Mouse (Mus musculus) lung, embryonic 16.5 days (tissue): Measurements from ENCODE around the gene Osbpl9. TPM values are rescaled to one million over a fixed set of nuclear protein-coding genes. Genes with fewer than 3 reads are reported as not detected.

Experiments used
- ATAC-seq: fragments of 200-750 bp; cut with Nextera tagmentation; 2 replicates; pipeline ENCODE4 v1.8.0; 2017; ENCODE audit warnings: low read depth, mild to moderate bottlenecking, moderate library complexity
- H3K27ac ChIP-seq: fragments of 300-500 bp; sonication (generic); 2 replicates; pipeline ENCODE4 v1.5.1; 2014; ENCODE audit warnings: mild to moderate bottlenecking, control low read depth, low read length
- H3K27me3 ChIP-seq: fragments of 300-500 bp; sonication (generic); 2 replicates; pipeline ENCODE4 v1.6.1; 2014; ENCODE audit warnings: low read depth, low read length, mixed read lengths; ENCODE audit not compliant: control insufficient read depth, insufficient read depth
- H3K36me3 ChIP-seq: fragments of 300-500 bp; sonication (generic); 2 replicates; pipeline ENCODE4 v1.6.1; 2014; ENCODE audit warnings: low read length; ENCODE audit not compliant: control insufficient read depth, insufficient read depth
- H3K4me1 ChIP-seq: fragments of 300-500 bp; sonication (generic); replicated peaks from 2 replicates; pipeline ENCODE4 v1.6.1; 2014; ENCODE audit warnings: low read length, mixed read lengths; ENCODE audit not compliant: control insufficient read depth, insufficient read depth
- H3K4me2 ChIP-seq: fragments of 300-500 bp; sonication (generic); 2 replicates; pipeline ENCODE4 v1.6.1; 2014; ENCODE audit warnings: low read depth, low read length, control low read depth
- H3K4me3 ChIP-seq: fragments of 300-500 bp; sonication (generic); 2 replicates; pipeline ENCODE4 v1.5.1; 2014; ENCODE audit warnings: mild to moderate bottlenecking, low read length, control low read depth
- H3K9ac ChIP-seq: fragments of 300-500 bp; sonication (generic); 2 replicates; pipeline ENCODE4 v1.6.1; 2014; ENCODE audit warnings: low read length, control low read depth
- H3K9me3 ChIP-seq: fragments of 300-500 bp; sonication (generic); 2 replicates; pipeline ENCODE4 v1.6.1; 2016; ENCODE audit warnings: low read length; ENCODE audit not compliant: control insufficient read depth
- whole genome bisulfite sequencing: fragments of 180-500 bp; shearing (Covaris S2); extraction: QIAGEN DNeasy Blood & Tissue Kit; methylation state at CpG from one replicate; pipeline ENCODE4 v1.1.7; 2014; 5-methylcytosine and 5-hydroxymethylcytosine counted together
- polyA plus RNA-seq: library from polyadenylated mRNA; unstranded; fragments of >200 nt; fragmentation: Nextera tagmentation; extraction: Ambion mirVana; gene quantifications from 2 replicates; pipeline ENCODE4 v1.2.1, GENCODE M21; 2015

Gene Osbpl9
- polyA plus RNA-seq, 1 experiment from 2014 or later: 76.0 TPM

GRCm38 (mm10) chr4:109128017-109128416, 74.1 kb downstream of the Osbpl9 start:
- peaks cover 3% of the 10 kb centered on the region; the same call in 1 of the 2 replicates for H3K4me1 ChIP-seq
- ATAC-seq: no peak
- 85% methylated on average over 9 of the region's 9 CpGs for WGBS
- no peaks in the 10 kb centered on the region for H3K36me3 ChIP-seq
- H3K4me2 ChIP-seq: no peak overlapping the region
- H3K27me3 ChIP-seq: no peaks in the 10 kb centered on the region
- no peak overlapping the region for H3K9ac ChIP-seq
- no peaks in the 10 kb centered on the region for H3K9me3 ChIP-seq
- no peak overlapping the region for H3K4me3 ChIP-seq
- no peak overlapping the region for H3K27ac ChIP-seq

GRCm38 (mm10) chr4:109126834-109127564, 75.1 kb downstream of the Osbpl9 start:
- no peaks in the 10 kb centered on the region for H3K9me3 ChIP-seq
- H3K4me3 ChIP-seq: no peak overlapping the region
- H3K4me1 ChIP-seq: peaks cover 7% of the 10 kb centered on the region; the same call in 1 of the 2 replicates
- no peak overlapping the region for H3K9ac ChIP-seq
- no peak overlapping the region for H3K4me2 ChIP-seq
- H3K27me3 ChIP-seq: no peaks in the 10 kb centered on the region
- H3K36me3 ChIP-seq: no peaks in the 10 kb centered on the region
- no peak overlapping the region for H3K27ac ChIP-seq
- WGBS: 57% methylated on average over 8 of the region's 10 CpGs
- no peak for ATAC-seq

GRCm38 (mm10) chr4:109125746-109126425, 76.2 kb downstream of the Osbpl9 start:
- 64% methylated on average over 2 of the region's 2 CpGs for WGBS
- ATAC-seq: no peak
- H3K27ac ChIP-seq: no peak overlapping the region
- H3K36me3 ChIP-seq: no peaks in the 10 kb centered on the region
- no peak overlapping the region for H3K4me2 ChIP-seq
- peaks cover 7% of the 10 kb centered on the region; the same call in 1 of the 2 replicates for H3K4me1 ChIP-seq
- H3K9ac ChIP-seq: no peak overlapping the region
- H3K27me3 ChIP-seq: no peaks in the 10 kb centered on the region
- no peak overlapping the region for H3K4me3 ChIP-seq
- no peaks in the 10 kb centered on the region for H3K9me3 ChIP-seq

GRCm38 (mm10) chr4:109122830-109123555, 79.1 kb downstream of the Osbpl9 start:
- Histone ChIP-seq H3K4me3 (no peak overlapping the region), H3K9me3 (no peaks in the 10 kb centered on the region), H3K36me3 (no peaks in the 10 kb centered on the region), H3K4me1 (peaks cover 11% of the 10 kb centered on the region; the same call in 1 of the 2 replicates), H3K9ac (no peak overlapping the region), H3K27ac (no peak overlapping the region), H3K4me2 (no peak overlapping the region), H3K27me3 (no peaks in the 10 kb centered on the region)
- no peak for ATAC-seq
- WGBS: 48% methylated on average over 4 of the region's 4 CpGs

GRCm38 (mm10) chr4:109120735-109121134, 81.3 kb downstream of the Osbpl9 start:
- Histone ChIP-seq H3K27ac (no peak overlapping the region), H3K4me2 (no peak overlapping the region), H3K36me3 (no peaks in the 10 kb centered on the region), H3K9me3 (no peaks in the 10 kb centered on the region), H3K4me3 (no peak overlapping the region), H3K9ac (no peak overlapping the region), H3K27me3 (no peaks in the 10 kb centered on the region), H3K4me1 (peaks cover 19% of the 10 kb centered on the region)
- WGBS: 66% methylated on average over 6 of the region's 6 CpGs
- ATAC-seq: no peak

GRCm38 (mm10) chr4:109119641-109120125, 82.4 kb downstream of the Osbpl9 start:
- H3K4me1 ChIP-seq: peaks cover 21% of the 10 kb centered on the region
- H3K9me3 ChIP-seq: no peaks in the 10 kb centered on the region
- no peak overlapping the region for H3K27ac ChIP-seq
- ATAC-seq: no peak
- no peak overlapping the region for H3K4me3 ChIP-seq
- WGBS: 73% methylated on average over 5 of the region's 5 CpGs
- no peak overlapping the region for H3K4me2 ChIP-seq
- H3K27me3 ChIP-seq: no peaks in the 10 kb centered on the region
- no peaks in the 10 kb centered on the region for H3K36me3 ChIP-seq
- no peak overlapping the region for H3K9ac ChIP-seq

GRCm38 (mm10) chr4:109118327-109118659, 83.8 kb downstream of the Osbpl9 start:
- H3K4me1 ChIP-seq: peaks cover 24% of the 10 kb centered on the region
- peak overlapping the region; percentile 78 for H3K4me2 ChIP-seq
- no peaks in the 10 kb centered on the region for H3K9me3 ChIP-seq
- peak overlapping the region; percentile 82 for H3K9ac ChIP-seq
- 3% methylated on average over 6 of the region's 6 CpGs for WGBS
- H3K27ac ChIP-seq: peak overlapping the region; percentile 85
- no peaks in the 10 kb centered on the region for H3K36me3 ChIP-seq
- no peaks in the 10 kb centered on the region for H3K27me3 ChIP-seq
- no peak; the same call in 1 of the 2 replicates for ATAC-seq
- H3K4me3 ChIP-seq: peak overlapping the region; percentile 68

GRCm38 (mm10) chr4:109117596-109118326, 84.3 kb downstream of the Osbpl9 start:
- peak overlapping the region; percentile 78 for H3K4me2 ChIP-seq
- H3K36me3 ChIP-seq: no peaks in the 10 kb centered on the region
- H3K27ac ChIP-seq: peak overlapping the region; percentile 85
- peak overlapping the region; percentile 82 for H3K9ac ChIP-seq
- H3K9me3 ChIP-seq: no peaks in the 10 kb centered on the region
- peak; percentile 98 for ATAC-seq
- H3K4me3 ChIP-seq: peak overlapping the region; percentile 68
- H3K4me1 ChIP-seq: peaks cover 23% of the 10 kb centered on the region
- H3K27me3 ChIP-seq: no peaks in the 10 kb centered on the region
- 0% methylated on average over 30 of the region's 46 CpGs for WGBS
